Mouse (Mus musculus) inflammation-experienced regulatory T-cells, adult 6 months (primary cell): ENCODE measurements around the gene Arhgap28. TPM values are rescaled to one million over a fixed set of nuclear protein-coding genes. Genes with fewer than 3 reads are reported as not detected.
"Not testable (repeated sequence)": the region's sequence is repeated elsewhere in the genome, so short reads cannot be mapped to it uniquely, and the experiment has no call there.

Experiments used
- ATAC-seq: one replicate; pipeline ENCODE4 v1.8.0; 2017
- polyA plus RNA-seq, 3 experiments: library from polyadenylated mRNA; unstranded; fragments of 100-300 nt; shearing (Covaris generic); gene quantifications; one replicate each; pipeline ENCODE4 v1.2.1; 2017

The Arhgap28 gene
- polyA plus RNA-seq, 3 experiments from 2014 or later, result not detected

DNA sequence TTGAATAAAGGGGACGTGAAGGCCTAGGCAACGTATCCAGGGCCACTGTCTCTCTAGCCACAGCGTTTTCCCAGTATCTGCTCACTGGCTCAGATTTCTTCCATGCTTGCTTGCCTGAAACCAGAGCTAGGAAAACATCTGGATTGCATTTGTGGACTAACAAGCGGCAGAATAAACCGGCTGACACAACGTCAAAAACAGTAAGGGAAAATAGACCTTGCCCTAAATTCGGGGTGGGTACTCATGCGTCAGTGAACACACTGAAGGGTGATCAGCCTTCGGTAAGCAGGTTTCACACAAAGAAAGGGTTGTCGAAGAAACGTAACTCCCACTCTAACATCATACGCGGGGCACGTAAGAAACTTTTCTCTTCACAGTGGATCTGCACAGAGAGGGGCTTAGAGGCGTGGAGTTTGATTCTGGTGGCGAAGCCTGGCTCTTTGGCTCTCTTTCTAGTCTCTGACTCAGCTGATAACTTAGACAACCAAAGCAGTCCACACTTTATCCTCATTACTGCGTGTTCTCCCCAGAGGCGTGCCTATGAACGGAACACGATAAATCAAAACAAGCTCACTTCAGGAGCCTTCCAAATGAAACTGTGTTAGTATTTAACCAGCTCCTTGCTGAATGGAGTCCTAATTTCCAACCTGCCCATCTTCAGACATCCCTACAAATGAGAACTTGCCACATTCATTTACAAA is 137.2 kb downstream of the Arhgap28 start:
- ATAC-seq, result no peak

- no peak for ATAC-seq
These were observed 137.9 kb downstream of the Arhgap28 start for GRCm38 (mm10) chr17:67866026-67866425.

DNA sequence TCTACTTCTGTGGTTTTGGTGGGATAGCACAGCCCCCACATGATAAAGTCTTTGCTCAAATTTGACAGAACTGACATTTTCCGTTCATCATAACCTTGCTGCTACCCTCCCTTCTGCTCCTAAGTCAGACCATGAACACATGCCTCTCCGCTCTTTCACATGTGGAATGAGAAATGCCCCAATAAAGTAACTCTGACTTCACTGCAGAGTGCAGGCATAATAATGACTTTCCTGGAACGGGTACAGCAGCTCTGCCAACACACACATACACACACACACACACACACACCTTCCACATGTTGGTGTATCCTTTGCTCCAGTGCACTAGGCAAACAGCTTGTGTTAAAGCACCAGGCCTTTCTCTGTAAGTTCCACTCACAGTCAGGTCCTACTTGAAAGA is 139.0 kb downstream of the Arhgap28 start:
- ATAC-seq, result no peak

DNA sequence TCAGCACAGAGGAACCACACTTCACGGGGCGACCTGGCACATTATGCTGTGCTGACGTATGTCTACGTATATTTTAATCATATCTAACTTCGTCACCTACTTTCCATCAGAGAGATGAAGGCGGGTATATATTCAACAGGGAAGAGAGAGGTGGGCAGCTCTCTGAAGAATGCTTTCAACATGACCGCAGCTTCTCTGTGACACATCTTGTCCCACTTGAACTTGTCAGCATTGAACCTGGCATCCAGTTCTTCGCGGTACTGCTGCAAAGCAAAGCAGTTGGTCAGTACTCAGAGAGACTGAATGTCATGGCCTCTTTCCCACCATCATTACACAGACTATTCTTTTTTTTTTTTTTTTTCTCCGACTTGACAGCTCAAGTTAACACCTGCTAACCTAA is 139.6 kb downstream of the Arhgap28 start:
- no peak for ATAC-seq

DNA sequence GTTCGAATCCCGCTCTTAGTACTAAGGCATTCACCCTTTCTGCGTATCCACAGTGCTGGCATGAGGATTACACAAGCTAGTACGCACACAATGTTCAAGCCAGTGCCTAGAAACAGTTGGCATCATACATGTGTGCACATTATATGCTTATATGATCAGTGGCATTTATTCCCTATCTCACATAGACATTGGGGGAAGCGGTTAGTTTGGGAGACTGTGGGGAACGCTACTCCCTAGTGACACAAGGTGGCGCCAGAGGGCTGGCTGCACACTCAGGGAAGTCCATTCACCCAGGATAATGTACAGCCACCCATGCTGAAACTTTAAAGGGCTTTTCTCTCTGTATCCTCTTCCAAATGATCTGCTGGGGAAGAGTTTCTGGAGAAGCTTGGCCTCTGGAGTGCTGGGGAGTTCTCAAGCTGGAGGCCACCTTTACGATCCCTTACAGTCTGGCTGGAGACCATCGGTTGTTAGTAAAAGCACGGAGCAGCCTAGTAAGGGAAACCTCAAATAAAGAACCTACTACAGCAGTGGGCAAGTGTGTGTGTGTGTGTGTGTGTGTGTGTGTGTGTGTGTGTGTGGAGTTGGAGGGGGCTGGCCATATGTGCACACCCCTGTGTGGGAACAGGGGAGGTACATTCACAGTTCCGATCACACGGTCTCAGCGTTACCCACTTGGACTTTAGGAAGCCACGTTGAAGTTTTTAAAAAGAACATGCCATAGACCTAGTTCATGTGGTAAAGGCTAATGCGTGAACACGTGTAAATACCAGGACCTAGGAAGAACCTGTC is 142.0 kb downstream of the Arhgap28 start:
- ATAC-seq, result no peak

DNA sequence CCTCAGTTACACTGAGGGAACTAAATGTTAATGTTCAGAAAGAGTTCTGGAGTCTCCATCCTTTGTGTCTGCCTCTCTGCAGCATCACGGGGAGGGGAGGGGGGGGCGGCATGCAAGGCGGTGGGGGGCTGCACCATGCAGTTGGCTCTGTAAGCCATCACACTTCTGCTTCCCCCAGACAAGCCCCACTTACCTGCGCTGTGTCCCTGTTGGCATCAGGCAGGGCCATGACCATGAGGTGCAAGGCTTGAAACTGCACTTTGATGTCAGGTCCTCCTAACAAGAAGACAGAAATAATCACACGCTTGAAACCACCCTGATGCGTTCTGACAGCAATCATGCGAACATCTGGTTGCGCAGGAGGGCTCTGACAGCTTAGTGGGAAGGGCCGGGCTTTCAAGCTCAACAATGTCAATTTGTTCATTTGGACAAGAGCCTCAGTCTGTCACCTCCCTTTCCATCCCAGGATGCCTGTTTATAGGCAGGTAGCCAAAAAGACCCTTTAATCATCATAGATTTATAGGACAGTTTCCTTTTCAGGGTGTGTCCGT is 142.8 kb downstream of the Arhgap28 start:
- no peak for ATAC-seq

DNA sequence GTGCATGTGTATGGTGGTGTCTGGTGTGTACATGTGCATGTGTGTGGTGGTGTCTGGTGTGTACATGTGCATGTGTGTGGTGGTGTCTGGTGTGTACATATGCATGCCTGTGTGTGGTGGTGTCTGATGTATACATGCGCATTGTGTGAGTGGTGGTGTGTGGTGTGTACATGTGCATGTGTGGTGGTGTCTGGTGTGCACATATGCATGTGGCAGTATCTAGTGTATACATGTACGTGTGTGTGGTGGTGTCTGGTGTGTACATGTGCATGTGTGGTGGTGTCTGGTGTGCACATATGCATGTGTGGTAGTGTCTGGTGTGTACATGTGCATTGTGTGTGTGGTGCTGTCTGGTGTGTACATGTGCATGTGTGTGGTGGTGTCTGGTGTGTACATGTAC is 162.4 kb downstream of the Arhgap28 start:
- ATAC-seq, result not testable (repeated sequence)

DNA sequence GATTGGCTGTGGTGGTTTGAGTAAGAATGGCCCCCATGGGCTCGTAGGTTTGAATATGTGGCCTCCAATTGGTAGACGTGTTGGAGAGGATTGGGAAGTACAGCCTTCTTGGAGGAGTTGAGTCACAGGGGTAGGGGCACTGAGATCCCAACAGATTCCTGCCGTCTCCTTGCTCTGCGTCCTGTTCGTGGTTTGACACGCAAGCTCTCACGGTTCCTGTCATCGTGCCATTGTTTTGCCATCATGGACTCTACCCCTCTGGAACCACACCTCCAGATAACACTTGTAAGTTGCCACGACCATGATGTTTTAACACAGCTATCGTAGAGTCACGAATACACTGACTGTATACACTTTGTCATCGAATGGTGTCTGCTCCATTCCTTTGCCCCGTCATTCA is 165.0 kb downstream of the Arhgap28 start:
- ATAC-seq, result no peak

- no peak for ATAC-seq
These were observed 166.4 kb downstream of the Arhgap28 start for GRCm38 (mm10) chr17:67837351-67838090.

DNA sequence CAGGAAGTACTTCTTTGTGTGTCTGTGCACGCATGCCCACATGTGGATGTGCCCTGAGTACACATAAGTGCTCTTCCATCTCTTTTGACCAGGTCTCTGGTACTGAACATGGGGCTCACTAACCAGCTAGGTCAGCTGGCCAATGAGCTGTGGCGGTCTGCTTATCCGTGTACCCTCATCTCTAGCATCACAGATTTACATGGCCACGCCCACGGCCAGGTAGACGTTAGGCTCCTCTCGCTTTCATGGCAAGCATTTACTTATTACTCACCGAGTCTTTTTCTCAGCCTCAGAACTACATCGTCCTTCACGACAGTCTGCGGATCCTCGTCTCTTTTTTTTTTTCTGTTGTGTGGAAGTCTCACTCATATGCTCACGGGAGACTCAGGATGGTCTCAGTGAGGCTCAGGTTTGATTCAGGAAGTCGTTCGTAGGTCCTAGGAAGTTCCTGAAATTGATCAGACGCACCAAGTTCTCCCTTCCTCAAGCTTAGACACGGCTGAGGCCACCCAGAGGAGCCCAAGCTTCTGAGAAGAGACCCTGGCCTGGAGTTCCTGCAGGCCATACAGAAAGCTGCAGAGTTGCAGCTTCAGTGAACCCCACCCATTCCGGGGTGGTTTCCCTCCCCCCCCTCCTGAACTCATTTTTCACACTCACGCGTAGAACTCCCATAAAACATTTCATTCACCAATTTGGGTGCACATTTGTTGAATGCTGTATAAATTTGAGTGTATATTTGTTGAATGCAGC is 167.6 kb downstream of the Arhgap28 start:
- no peak for ATAC-seq

DNA sequence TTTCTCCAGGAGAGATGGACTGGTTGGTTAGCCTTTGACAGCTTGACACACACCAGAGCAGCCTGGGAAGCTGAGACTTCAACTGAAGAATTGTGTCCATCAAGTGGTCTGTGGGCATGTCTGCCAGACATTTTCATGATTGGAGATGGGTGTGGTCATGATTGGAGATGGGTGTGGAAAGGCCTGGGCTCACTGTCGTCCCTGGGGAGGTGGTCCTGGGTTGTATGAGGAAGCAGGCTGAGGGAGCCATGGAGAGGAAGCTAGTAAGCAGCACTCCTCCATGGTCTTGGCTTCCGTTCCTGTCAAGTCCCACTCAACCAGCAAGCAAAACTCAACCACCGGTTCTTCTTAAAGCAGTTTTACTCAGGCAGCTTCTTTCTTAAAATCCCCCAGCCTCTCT is 176.5 kb downstream of the Arhgap28 start:
- no peak for ATAC-seq

DNA sequence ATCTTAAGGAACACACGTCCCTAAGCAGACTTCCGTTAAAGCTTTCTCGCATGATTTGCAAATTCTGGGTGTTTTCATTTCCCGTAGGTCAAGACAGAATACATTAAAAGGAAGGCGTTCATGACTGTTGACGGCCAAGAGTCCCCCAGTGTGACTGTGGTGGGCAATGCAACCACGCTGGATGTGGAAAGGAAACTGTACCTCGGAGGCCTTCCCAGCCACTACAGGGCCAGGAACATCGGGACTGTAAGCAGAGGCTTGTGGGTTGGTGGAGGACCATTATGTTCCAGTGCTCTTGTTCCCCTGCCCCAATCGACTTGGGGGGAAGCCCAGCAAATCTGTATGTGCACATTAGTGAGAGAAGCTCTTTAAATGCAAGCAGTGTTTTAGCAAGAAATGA is 187.0 kb downstream of the Arhgap28 start:
- ATAC-seq, result no peak

DNA sequence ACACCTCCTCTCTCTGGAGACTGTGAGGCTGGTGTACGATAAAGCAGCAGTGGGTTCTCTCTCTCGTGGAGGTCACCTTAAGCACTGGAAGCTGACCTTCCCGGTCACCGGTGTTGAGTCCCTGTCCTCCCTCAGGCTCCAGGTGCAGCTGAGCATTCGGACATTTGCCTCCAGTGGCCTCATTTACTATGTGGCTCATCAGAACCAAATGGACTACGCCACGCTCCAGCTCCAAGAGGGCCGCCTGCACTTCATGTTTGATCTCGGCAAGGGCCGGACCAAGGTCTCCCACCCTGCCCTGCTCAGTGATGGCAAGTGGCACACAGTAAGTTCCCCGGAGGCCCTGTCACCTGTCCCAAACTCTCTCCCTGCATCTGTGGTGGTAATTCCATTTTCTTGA is 188.2 kb downstream of the Arhgap28 start:
- ATAC-seq, result no peak

- no peak for ATAC-seq
These were observed 190.3 kb downstream of the Arhgap28 start for GRCm38 (mm10) chr17:67813666-67814065.

DNA sequence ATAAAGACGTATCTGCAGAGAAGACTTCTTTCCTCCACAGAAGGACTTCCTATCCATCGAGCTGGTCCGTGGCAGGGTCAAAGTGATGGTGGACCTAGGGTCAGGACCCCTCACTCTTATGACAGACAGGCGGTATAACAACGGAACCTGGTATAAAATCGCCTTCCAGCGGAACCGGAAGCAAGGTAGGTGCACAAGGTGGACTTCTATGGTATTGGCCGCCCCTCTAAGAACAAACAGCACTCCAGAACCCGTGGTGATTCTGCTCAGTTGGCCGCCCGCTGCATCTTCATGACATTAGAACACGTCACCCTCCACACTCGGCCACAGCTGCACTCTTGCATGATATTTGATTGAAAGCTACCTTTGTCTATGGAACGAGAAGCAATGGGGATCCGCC is 194.7 kb downstream of the Arhgap28 start:
- no peak for ATAC-seq
